Mouse (Mus musculus): ENCODE data around the gene Tcaf2.

DNA sequence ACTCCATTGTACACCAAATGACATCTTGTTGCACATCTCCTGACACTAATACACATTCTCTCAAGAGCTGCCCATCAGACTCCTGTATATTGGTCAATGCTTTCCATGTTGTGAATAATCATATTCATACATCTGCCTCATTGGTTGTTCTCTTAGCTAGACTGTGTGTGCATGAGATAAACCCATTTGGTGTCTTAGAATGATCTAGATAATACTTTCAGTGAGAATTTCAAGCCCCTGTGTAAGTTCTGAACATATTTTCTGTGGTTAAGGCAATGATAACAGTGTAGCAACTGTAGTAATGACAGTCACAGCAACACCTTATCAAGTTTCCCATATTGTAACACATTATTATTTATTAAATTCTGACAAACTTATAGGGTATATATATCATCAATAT lies 44.7 kb upstream of the Tcaf2 start:
- TF ChIP-seq CTCF (IDR thresholded peaks at IDR 0.05; ENCODE audit: low read depth, low read length), result no peak
- no peak for TF ChIP-seq POLR2A (IDR thresholded peaks at IDR 0.05; ENCODE audit: extremely low read depth, insufficient read depth, low read length)

Data from liver, adult 2 months (tissue).